Mouse (Mus musculus) kidney, embryonic 15.5 days (tissue): Measurements from ENCODE around the gene P2rx1. TPM values are rescaled to one million over a fixed set of nuclear protein-coding genes. Genes with fewer than 3 reads are reported as not detected.

ENCODE experiments used
- ATAC-seq: fragments of 200-750 bp; cut with Nextera tagmentation; replicated peaks from 2 replicates; pipeline ENCODE4 v1.8.0; 2017; ENCODE audit warnings: moderate TSS enrichment; ENCODE audit not compliant: low FRiP score
- H3K27ac ChIP-seq: fragments of 300-500 bp; sonication (generic); 2 replicates; pipeline ENCODE4 v1.5.1; 2015; ENCODE audit warnings: mild to moderate bottlenecking, inconsistent platforms
- H3K27me3 ChIP-seq: fragments of 300-500 bp; sonication (generic); 2 replicates; pipeline ENCODE4 v1.6.1; 2015; ENCODE audit warnings: inconsistent platforms
- H3K36me3 ChIP-seq: fragments of 300-500 bp; sonication (generic); 2 replicates; pipeline ENCODE4 v1.6.1; 2015; ENCODE audit warnings: inconsistent platforms
- H3K4me1 ChIP-seq: fragments of 300-500 bp; sonication (generic); 2 replicates; pipeline ENCODE4 v1.6.1; 2015; ENCODE audit warnings: inconsistent platforms
- H3K4me2 ChIP-seq: fragments of 300-500 bp; sonication (generic); 2 replicates; pipeline ENCODE4 v1.6.1; 2015; ENCODE audit warnings: moderate library complexity, mild to moderate bottlenecking, inconsistent platforms
- H3K4me3 ChIP-seq: fragments of 300-500 bp; sonication (generic); replicated peaks from 2 replicates; pipeline ENCODE4 v1.5.1; 2015; ENCODE audit warnings: mild to moderate bottlenecking, inconsistent platforms
- H3K9ac ChIP-seq: fragments of 300-500 bp; sonication (generic); 2 replicates; pipeline ENCODE4 v1.6.1; 2015; ENCODE audit warnings: mild to moderate bottlenecking, inconsistent platforms
- H3K9me3 ChIP-seq: fragments of 300-500 bp; sonication (generic); replicated peaks from 2 replicates; pipeline ENCODE4 v1.6.1; 2016; ENCODE audit warnings: inconsistent platforms
- WGBS: fragments of 180-500 bp; shearing (Covaris S2); methylation state at CpG from one replicate; pipeline ENCODE4 v1.1.7; 2015; ENCODE audit warnings: mixed read lengths; 5-methylcytosine and 5-hydroxymethylcytosine counted together
- polyA plus RNA-seq: library from polyadenylated mRNA; unstranded; fragments of >200 nt; fragmentation: Nextera tagmentation; extraction: Ambion mirVana; gene quantifications from 2 replicates; pipeline ENCODE4 v1.2.1, GENCODE M21; 2015

Gene P2rx1
- polyA plus RNA-seq, result 1.6 and 1.7 TPM in 2 replicates

DNA sequence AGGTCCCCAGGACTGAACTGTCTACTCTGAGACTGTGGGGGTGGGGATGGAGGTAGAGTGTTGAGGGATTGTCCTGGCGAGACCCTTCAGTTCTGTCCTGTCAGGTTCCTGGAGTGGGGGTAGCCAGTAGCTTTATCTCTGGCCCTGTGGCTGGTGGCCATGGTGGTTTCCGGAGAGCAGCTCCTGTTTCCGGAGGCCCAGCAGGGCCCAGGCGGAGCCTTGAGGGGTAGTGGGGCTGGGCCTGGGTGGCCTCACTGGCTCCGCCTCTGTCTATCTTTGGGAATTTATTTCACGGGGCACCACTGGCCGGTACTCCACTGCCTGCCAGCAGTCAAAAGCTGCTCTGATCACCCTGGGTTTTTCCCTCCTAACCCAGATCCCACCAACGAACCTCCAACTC, at the start of gene P2rx1:
Gene P2rx1 (plus strand): TSS at position 333 of the 400 bp plus-strand sequence.
- no peak within 1 kb of the TSS for H3K9ac ChIP-seq
- 42% methylated on average over 8 of the region's 8 CpGs for WGBS
- ATAC-seq, result peak; percentile 66; the same call in 1 of the 2 replicates

DNA sequence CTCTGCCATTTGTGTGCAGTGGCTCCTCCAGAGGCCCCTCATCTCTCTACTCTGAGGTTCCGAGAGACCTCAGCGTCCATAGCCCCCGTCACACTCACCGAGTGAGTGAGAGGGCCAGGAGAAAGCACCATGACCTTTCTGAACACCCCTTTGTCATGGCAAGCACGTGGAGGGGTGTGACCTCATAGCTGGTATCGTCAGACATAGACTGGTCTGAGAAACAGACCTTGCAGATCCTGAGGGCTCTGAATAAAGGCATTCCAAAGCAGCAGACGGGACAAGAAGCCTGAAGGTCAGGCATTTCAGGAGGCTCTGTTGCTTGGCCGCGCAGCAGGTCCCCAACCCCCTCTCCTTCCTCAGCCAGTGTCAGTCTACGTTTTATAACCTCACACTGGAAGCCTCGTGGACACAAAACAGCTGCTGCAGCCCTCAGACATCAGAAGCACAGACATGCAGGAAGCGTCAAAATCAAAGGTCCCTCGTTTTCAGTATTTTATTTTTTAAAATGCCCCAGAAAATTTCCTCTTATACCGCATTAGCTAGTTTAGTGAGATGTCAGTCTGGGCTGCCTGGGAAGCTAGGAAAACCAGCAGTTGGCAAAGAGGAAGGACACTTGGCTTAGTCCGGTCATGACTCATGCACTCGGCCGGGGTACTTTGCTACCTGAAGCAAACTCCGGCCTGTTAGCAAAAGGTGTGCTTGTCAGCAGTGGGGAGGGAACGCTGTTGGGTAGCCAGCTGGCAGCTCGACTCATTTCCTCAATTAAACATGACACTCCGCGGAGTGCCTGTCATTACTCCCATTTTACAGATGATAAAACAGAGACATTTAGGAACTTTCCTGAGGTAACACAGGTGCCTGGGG, 47.5 kb upstream of the P2rx1 start:
- 43% methylated on average over 22 of the region's 22 CpGs for WGBS
- H3K4me1 ChIP-seq, result peaks cover 55% of the 10 kb centered on the region
- H3K4me3 ChIP-seq, result no peak overlapping the region
- H3K9ac ChIP-seq, result no peak overlapping the region
- ATAC-seq, result 0 out of 2 replicates have a peak, but pooled peaks have one; percentile 20
- H3K27ac ChIP-seq, result peak overlapping the region; percentile 64
- H3K27me3 ChIP-seq, result no peaks in the 10 kb centered on the region
- H3K4me2 ChIP-seq, result no peak overlapping the region
- H3K9me3 ChIP-seq, result no peaks in the 10 kb centered on the region
- no peaks in the 10 kb centered on the region for H3K36me3 ChIP-seq

More for the DNA sequence above, at the start of gene P2rx1:
- H3K4me2 ChIP-seq, result no peak within 1 kb of the TSS
- H3K27ac ChIP-seq, result no peak within 1 kb of the TSS
- no peak within 1 kb of the TSS for H3K4me3 ChIP-seq
- peaks cover 16% of the 10 kb centered on the region; the same call in 1 of the 2 replicates for H3K4me1 ChIP-seq
- no peaks in the 10 kb centered on the region for H3K27me3 ChIP-seq
- no peaks in the 10 kb centered on the region for H3K9me3 ChIP-seq
- H3K36me3 ChIP-seq, result no peaks in the 10 kb centered on the region

DNA sequence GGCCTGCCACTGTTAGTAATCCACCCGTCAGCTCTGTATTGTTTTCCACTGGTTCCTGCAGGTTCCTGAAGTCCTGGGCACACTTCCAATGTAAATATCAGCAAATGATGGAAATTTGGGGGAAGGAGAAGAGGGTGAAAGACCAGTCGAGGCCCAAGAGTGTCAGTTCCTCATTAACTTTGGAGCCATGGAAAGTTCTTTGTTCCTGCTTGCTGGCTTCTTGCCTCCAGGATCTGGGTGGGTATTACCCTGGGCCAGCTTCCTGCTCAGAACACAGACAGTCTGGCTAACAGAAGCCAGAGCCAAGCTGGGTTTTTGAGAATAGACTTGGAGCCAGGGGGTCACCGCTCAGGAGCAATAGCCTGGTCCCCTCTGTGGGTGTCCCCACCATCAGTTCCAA, 46.7 kb upstream of the P2rx1 start:
- peak overlapping the region; percentile 64 for H3K27ac ChIP-seq
- no peak overlapping the region for H3K4me3 ChIP-seq
- WGBS, result 49% methylated on average over 3 of the region's 3 CpGs
- H3K27me3 ChIP-seq, result no peaks in the 10 kb centered on the region
- H3K9ac ChIP-seq, result no peak overlapping the region
- peaks cover 47% of the 10 kb centered on the region for H3K4me1 ChIP-seq
- no peaks in the 10 kb centered on the region for H3K36me3 ChIP-seq
- ATAC-seq, result no peak
- H3K4me2 ChIP-seq, result no peak overlapping the region
- H3K9me3 ChIP-seq, result no peaks in the 10 kb centered on the region

DNA sequence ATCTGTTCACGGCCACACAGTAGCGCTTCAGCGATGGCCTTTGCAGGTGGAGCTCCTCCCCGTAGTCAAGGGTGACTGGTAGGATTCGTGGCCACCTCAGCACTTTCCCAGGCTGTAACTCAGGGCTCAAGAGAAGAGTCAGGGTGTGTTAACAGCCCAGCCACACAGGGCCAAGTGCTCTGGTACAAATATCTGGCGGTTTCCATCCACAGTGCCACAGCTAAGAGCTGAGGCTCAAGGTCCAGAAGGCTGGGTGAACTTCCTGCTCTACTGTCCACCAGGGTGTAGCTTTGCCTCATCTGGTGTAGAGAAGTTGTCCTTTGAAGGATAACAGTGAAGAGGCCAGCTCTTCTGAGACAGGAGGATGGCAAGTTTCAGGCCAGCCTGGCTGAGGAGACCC, 46.2 kb upstream of the P2rx1 start:
- no peaks in the 10 kb centered on the region for H3K9me3 ChIP-seq
- no peak overlapping the region for H3K4me2 ChIP-seq
- ATAC-seq, result no peak; the same call in 1 of the 2 replicates
- H3K36me3 ChIP-seq, result no peaks in the 10 kb centered on the region
- peak overlapping the region; percentile 64 for H3K27ac ChIP-seq
- H3K9ac ChIP-seq, result no peak overlapping the region
- WGBS, result 77% methylated on average over 6 of the region's 6 CpGs
- no peak overlapping the region for H3K4me3 ChIP-seq
- H3K27me3 ChIP-seq, result no peaks in the 10 kb centered on the region
- H3K4me1 ChIP-seq, result peaks cover 49% of the 10 kb centered on the region

DNA sequence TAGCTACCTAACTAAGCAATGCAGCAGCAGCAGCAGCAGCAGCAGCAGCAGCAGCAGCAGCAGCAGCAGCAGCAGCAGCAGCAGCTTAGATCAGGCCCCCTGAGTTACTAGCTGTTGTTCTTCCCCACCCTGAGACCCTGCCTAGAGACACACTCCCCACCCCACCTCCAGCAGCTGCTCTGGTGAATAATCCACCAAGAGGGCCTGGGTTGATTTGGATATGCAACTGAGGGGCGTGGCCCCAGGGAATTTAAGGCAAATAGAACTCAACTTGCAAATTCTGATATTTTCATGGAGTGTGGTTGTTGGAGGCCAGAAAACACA, 45.8 kb upstream of the P2rx1 start:
- Histone ChIP-seq H3K4me1 (peaks cover 50% of the 10 kb centered on the region), H3K27me3 (no peaks in the 10 kb centered on the region), H3K4me3 (no peak overlapping the region), H3K36me3 (no peaks in the 10 kb centered on the region), H3K4me2 (no peak overlapping the region), H3K27ac (peak overlapping the region; percentile 64), H3K9ac (no peak overlapping the region), H3K9me3 (no peaks in the 10 kb centered on the region)
- ATAC-seq, result no peak
- 91% methylated on average over 1 of the region's 1 CpGs for WGBS

DNA sequence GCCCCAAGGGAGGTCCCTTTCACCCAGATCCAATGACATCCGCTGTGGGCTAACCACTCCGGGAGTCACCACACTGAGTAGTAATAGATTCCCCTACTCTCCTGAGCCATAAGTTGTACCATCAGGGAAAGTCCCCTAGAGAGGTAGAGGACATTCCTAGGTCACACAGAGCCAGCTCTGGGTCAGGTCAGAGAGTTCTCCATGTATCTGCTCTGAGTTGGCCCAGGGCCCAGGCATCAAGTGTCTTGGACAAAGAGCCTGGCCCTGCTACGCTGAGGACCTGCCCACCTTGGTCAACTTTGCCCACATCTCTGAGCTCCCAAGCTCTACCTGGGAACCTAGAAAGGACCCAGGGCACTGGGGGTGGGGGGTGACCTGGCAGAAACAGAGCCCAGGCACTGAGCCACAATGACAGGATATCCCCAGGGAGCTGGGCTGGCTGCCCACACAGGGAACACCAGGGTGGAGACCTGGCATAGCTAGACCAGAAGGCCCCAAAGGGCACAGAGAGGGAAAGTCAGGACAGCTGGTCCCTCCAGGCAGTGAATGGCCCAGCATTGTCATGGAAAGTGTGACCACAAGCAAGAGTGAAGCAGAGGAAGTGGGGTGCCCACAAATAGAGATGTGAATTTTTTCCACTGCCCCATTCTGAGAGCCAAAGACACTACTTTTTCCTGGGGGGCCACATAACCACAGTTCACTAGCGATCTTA, 45.3 kb upstream of the P2rx1 start:
- peak; percentile 27; the same call in 1 of the 2 replicates for ATAC-seq
- whole genome bisulfite sequencing, result 81% methylated on average over 4 of the region's 4 CpGs
- no peak overlapping the region for H3K4me3 ChIP-seq
- H3K4me2 ChIP-seq, result no peak overlapping the region
- no peaks in the 10 kb centered on the region for H3K36me3 ChIP-seq
- no peak overlapping the region for H3K9ac ChIP-seq
- H3K27me3 ChIP-seq, result no peaks in the 10 kb centered on the region
- H3K9me3 ChIP-seq, result no peaks in the 10 kb centered on the region
- peak overlapping the region; percentile 64; the same call in 1 of the 2 replicates for H3K27ac ChIP-seq
- H3K4me1 ChIP-seq, result peaks cover 50% of the 10 kb centered on the region

DNA sequence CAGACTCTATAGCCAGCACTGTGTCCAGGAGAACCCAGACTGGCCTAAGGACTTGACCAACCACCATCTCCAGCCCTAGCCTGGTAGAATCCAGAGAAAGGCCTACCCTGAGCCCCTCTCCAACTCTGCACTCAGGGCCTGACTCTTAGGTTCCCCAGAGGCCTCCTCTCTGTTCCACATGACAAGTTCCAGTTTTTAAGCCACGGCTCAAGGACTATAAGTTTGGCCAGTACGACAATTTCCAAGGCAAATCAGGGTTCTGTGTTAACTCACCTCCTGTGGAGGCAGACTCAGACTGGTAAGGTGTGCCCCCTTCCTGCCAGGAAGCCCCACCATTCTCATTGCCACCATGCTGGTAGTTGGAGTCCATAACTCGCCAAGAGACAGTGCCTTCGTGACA, 44.7 kb upstream of the P2rx1 start:
- Histone ChIP-seq H3K36me3 (no peaks in the 10 kb centered on the region), H3K9me3 (no peaks in the 10 kb centered on the region), H3K27ac (0 out of 2 replicates have a peak overlapping the region, but pooled peaks have one; percentile 32), H3K4me3 (no peak overlapping the region), H3K4me1 (peaks cover 50% of the 10 kb centered on the region), H3K27me3 (0 out of 2 replicates have a peak, but pooled peaks cover 3% of the 10 kb centered on the region), H3K4me2 (no peak overlapping the region), H3K9ac (no peak overlapping the region)
- 78% methylated on average over 4 of the region's 4 CpGs for WGBS
- no peak for ATAC-seq

DNA sequence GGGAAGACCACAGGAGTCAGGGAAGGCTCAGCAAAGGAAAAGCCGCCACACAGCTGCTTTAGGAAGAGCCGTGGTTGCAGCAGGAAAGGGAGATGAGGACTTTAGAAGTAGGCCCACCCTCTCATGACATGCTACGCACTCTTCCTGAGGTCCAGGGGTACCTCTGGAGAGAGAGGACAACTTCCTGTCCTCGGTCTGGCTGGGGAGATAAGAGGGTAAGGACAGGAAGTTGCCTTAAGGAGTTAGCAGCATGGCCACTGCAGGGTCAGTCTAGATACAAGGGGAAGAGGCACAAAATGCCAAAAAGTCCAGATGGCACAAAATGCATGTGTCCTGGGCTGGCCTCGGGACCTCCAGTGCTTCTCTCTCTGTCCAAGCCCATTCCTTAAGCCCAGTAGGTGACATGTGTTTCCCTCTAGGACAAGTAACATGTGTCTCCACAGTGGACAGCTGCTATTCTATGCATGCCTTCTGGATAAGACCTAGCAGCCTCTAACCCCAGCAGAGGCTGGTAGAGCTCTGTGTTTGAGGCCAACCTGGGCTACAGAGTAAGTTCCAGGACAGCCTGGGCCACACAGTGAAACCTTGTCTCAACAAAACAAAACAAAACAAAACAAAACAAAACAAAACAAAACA, 43.4 kb upstream of the P2rx1 start:
- no peak overlapping the region for H3K4me2 ChIP-seq
- H3K36me3 ChIP-seq, result no peaks in the 10 kb centered on the region
- H3K27me3 ChIP-seq, result peaks cover 14% of the 10 kb centered on the region
- WGBS, result 45% methylated on average over 5 of the region's 5 CpGs
- no peak overlapping the region for H3K27ac ChIP-seq
- no peak overlapping the region for H3K4me3 ChIP-seq
- H3K9me3 ChIP-seq, result no peaks in the 10 kb centered on the region
- no peak for ATAC-seq
- H3K9ac ChIP-seq, result no peak overlapping the region
- peaks cover 53% of the 10 kb centered on the region for H3K4me1 ChIP-seq

DNA sequence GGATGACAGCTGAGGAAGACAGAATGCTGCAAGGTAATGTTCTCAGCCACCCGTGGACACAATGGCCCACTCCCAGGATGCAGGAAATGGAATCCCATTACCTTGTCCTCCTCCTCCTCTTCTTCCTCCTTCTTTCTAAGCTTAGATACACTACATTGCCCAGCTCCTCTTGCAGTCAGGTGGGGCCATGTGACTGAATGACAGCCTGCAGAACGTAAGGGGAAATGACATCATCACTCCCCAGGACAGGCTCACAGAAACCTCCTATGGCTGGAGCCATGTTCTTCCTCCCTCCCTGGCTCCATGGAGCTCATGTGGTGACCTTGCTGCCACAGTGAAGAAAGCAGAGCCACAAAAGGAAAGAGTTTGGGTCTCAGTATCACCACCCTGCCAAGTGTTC, 41.6 kb upstream of the P2rx1 start:
- no peak overlapping the region for H3K4me3 ChIP-seq
- no peak overlapping the region for H3K9ac ChIP-seq
- WGBS, result 25% methylated on average over 2 of the region's 2 CpGs
- H3K27me3 ChIP-seq, result peaks cover 31% of the 10 kb centered on the region
- no peak for ATAC-seq
- H3K9me3 ChIP-seq, result no peaks in the 10 kb centered on the region
- H3K4me1 ChIP-seq, result peaks cover 48% of the 10 kb centered on the region
- H3K4me2 ChIP-seq, result no peak overlapping the region
- no peak overlapping the region for H3K27ac ChIP-seq
- no peaks in the 10 kb centered on the region for H3K36me3 ChIP-seq

DNA sequence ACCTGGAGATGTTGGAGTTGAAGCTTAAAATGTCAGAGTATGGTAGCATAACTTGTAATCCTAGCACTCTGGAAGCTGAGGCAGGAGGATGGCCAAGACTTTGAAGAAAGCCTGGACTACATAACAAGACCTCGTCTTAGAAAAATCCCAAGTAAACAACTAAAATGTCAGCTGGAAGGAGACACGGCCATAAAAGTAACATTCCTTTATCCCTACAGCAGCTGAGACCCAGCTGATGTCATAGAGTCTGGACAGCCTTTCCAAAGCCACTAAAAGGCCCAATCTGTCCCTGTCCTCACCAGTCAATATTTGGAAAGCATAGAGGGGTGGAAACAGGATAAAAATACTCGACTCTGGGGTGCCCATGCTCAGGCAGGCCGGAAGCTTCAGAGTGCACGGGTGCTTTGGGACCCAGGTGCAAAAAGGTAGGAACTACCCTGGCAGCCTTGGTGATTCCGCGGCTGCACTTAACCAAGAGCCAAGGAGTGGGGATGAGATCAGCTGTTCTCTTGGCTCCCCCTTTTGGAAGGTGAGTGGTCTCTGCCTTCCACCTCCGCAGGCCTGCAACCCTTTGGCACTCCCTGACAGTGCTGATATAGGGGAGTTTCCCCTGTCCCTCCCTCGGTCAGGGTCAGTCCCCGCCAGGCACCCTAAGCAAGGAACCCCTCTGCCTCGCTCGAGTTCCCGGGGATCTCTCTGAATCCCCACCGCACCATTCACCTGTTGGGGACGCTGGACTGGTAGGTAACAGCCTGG, 38.8 kb upstream of the P2rx1 start:
- Histone ChIP-seq H3K27ac (no peak overlapping the region), H3K27me3 (peaks cover 37% of the 10 kb centered on the region), H3K4me2 (peak overlapping the region; percentile 68), H3K36me3 (no peaks in the 10 kb centered on the region), H3K9ac (no peak overlapping the region), H3K4me1 (peaks cover 41% of the 10 kb centered on the region), H3K9me3 (no peaks in the 10 kb centered on the region), H3K4me3 (no peak overlapping the region)
- no peak for ATAC-seq
- WGBS, result 16% methylated on average over 15 of the region's 15 CpGs

DNA sequence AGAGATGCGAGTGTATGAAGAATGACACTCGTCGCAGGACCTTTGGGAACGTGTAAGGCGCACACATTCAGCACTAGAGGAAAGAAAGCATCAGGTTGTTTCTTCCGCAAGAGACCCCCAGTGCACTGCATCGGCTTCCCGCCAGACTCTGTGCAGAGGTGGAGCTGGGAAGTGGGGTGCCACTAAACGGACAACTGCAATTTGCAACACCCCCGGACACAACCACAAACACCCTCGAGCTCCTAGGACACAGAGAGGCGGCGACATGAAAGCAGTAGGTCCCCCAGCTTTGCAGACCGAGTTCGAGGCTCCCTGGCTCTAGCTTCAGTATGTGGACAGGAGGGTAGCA, 38.2 kb upstream of the P2rx1 start:
- Histone ChIP-seq H3K4me2 (peak overlapping the region; percentile 68), H3K9ac (peak overlapping the region; percentile 11; the same call in 1 of the 2 replicates), H3K9me3 (no peaks in the 10 kb centered on the region), H3K27me3 (peaks cover 37% of the 10 kb centered on the region), H3K27ac (no peak overlapping the region), H3K36me3 (no peaks in the 10 kb centered on the region), H3K4me3 (peak overlapping the region; percentile 45), H3K4me1 (peaks cover 40% of the 10 kb centered on the region)
- WGBS, result 6% methylated on average over 15 of the region's 15 CpGs
- no peak for ATAC-seq
